Mouse (Mus musculus) cerebellum, postnatal 10 days (tissue): ENCODE results near the gene Umps.

ENCODE experiments used
- DNase-seq, 2 experiments: peaks; one replicate each; pipeline ENCODE4 v3.0.0; 2021; ENCODE audit warnings: mixed read lengths in 2 of 2

The Umps gene

GRCm38 (mm10) chr16:33954793-33955192, 12.0 kb downstream of the Umps start:
- DNase-seq = no peak

GRCm38 (mm10) chr16:33953008-33953407, 13.8 kb downstream of the Umps start:
- no peak for DNase-seq

- DNase-seq = peak; percentile 93 to 96
Observed at GRCm38 (mm10) chr16:33950830-33951229, 16.0 kb downstream of the Umps start.

GRCm38 (mm10) chr16:33950386-33950785, 16.5 kb downstream of the Umps start:
- peak in 1 of 2 experiments; percentile 36 for DNase-seq

GRCm38 (mm10) chr16:33947664-33948571, 18.9 kb downstream of the Umps start:
- peak; percentile 42 to 67 for DNase-seq

GRCm38 (mm10) chr16:33946021-33946420, 20.8 kb downstream of the Umps start:
- DNase-seq = no peak

GRCm38 (mm10) chr16:33944772-33945171, 22.1 kb downstream of the Umps start:
- no peak for DNase-seq

GRCm38 (mm10) chr16:33944126-33944525, 22.7 kb downstream of the Umps start:
- peak; percentile 70 to 82 for DNase-seq

- DNase-seq = no peak
Observed at GRCm38 (mm10) chr16:33943388-33943787, 23.4 kb downstream of the Umps start.

- peak; percentile 69 to 72 for DNase-seq
Observed at GRCm38 (mm10) chr16:33942341-33942740, 24.5 kb downstream of the Umps start.

GRCm38 (mm10) chr16:33941271-33941781, 25.5 kb downstream of the Umps start:
- DNase-seq = peak; percentile 76 to 78

- peak; percentile 71 to 83 for DNase-seq
Observed at GRCm38 (mm10) chr16:33940095-33940494, 26.7 kb downstream of the Umps start.

GRCm38 (mm10) chr16:33939636-33940035, 27.2 kb downstream of the Umps start:
- peak in 1 of 2 experiments; percentile 29 for DNase-seq

- peak in 1 of 2 experiments; percentile 33 for DNase-seq
Observed at GRCm38 (mm10) chr16:33939133-33939531, 27.7 kb downstream of the Umps start.

GRCm38 (mm10) chr16:33938311-33939132, 28.3 kb downstream of the Umps start:
- DNase-seq = peak; percentile 17 to 52

GRCm38 (mm10) chr16:33937567-33937966, 29.3 kb downstream of the Umps start:
- peak; percentile 85 to 89 for DNase-seq

GRCm38 (mm10) chr16:33936885-33937284, 30.0 kb downstream of the Umps start:
- DNase-seq = peak in 1 of 2 experiments; percentile 4

- no peak for DNase-seq
Observed at GRCm38 (mm10) chr16:33935407-33935785, 31.4 kb downstream of the Umps start.

- peak; percentile 45 to 62 for DNase-seq
Observed at GRCm38 (mm10) chr16:33934701-33935406, 32.0 kb downstream of the Umps start.

- DNase-seq = no peak
Observed at GRCm38 (mm10) chr16:33933411-33933810, 33.4 kb downstream of the Umps start.

- DNase-seq = no peak
Observed at GRCm38 (mm10) chr16:33932126-33932525, 34.7 kb downstream of the Umps start.

- DNase-seq = peak in 1 of 2 experiments; percentile 33
Observed at GRCm38 (mm10) chr16:33931682-33932081, 35.2 kb downstream of the Umps start.

GRCm38 (mm10) chr16:33930785-33931184, 36.1 kb downstream of the Umps start:
- DNase-seq = peak in 1 of 2 experiments; percentile 8
